ENCODE assay signal across 8 mouse cellular contexts in the genomic region with DNA sequence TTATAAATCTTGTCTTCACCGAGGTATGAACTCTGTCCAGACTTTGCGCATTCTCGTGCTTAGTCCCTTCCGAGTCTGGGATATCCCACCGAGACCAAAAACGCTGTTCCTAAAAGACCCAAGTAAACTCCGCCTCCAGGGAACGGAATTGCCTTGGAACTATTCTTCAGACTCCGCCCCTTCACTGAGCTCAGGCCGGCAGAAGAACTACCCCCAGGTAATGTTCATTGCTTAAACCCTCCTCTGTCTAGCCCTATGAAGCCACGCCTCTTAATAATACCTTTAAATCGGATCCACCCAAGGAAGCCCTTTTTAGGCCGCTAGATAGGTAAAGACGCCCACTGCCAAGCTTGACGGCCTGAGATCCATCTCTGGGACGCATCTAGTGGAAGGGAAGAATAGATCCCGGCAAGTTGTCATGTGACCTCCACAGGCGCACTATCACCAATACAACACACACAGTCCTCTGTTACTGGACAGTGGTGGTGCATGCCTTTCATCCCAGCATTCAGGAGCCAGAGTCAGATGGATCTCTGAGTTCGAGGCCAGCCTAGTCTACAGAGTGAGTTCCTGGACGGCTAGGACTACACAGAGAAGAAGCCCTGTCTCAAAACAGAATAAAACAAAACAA. TPM values are rescaled to one million over a fixed set of nuclear protein-coding genes. Genes with fewer than 3 reads are reported as not detected.
DNase-seq lines count a peak whose midpoint lies in the region; ATAC-seq and TF ChIP-seq lines count a peak whose summit lies in the region.

No protein-coding gene starts in this region.

- H3K36me3 ChIP-seq in embryonic facial prominence, embryonic 14.5 days (ENCODE audit: control insufficient read depth, insufficient read depth, low read length): no peaks in the 10 kb centered on the region
- H3K36me3 ChIP-seq in intestine, embryonic 16.5 days (ENCODE audit: control insufficient read depth, insufficient read depth, low read length): no peaks in the 10 kb centered on the region

- no peak for TF ChIP-seq CTCF in lung, adult 2 months (IDR thresholded peaks at IDR 0.05; ENCODE audit: insufficient read depth, low read length)

- peak overlapping the region; percentile 45 for H3K4me3 ChIP-seq in lung, adult 2 months (replicated peaks; ENCODE audit: extremely low read depth, low read depth, low read length)
- peak overlapping the region; percentile 60 for H3K4me3 ChIP-seq in embryonic facial prominence, embryonic 14.5 days (ENCODE audit: low read depth, low read length)
- H3K4me3 ChIP-seq in intestine, embryonic 16.5 days (ENCODE audit: low read length): peak overlapping the region; percentile 63

- no peak for TF ChIP-seq POLR2A in lung, adult 2 months (IDR thresholded peaks at IDR 0.05; ENCODE audit: borderline replicate concordance, extremely low read depth, low read depth, low read length)

- no peaks in the 10 kb centered on the region; the same call in 1 of the 2 replicates for H3K27me3 ChIP-seq in embryonic facial prominence, embryonic 14.5 days (replicated peaks; ENCODE audit: control insufficient read depth, insufficient read depth, low read length)
- H3K27me3 ChIP-seq in intestine, embryonic 16.5 days (replicated peaks; ENCODE audit: control insufficient read depth, insufficient read depth, low read length): peaks cover 16% of the 10 kb centered on the region; the same call in 1 of the 2 replicates

- H3K27ac ChIP-seq in embryonic facial prominence, embryonic 14.5 days (replicated peaks; ENCODE audit: low read depth, low read length): peak overlapping the region; percentile 96
- H3K27ac ChIP-seq in intestine, embryonic 16.5 days (ENCODE audit: low read length): peak overlapping the region; percentile 63

- H3K9me3 ChIP-seq in embryonic facial prominence, embryonic 14.5 days (ENCODE audit: control insufficient read depth, low read length): no peaks in the 10 kb centered on the region
- no peaks in the 10 kb centered on the region; the same call in 1 of the 2 replicates for H3K9me3 ChIP-seq in intestine, embryonic 16.5 days (ENCODE audit: control insufficient read depth, low read length)

- DNase-seq in lung, adult 2 months: no peak
- no peak for DNase-seq in lung, postnatal 14 days
- DNase-seq in embryonic facial prominence, embryonic 14.5 days (ENCODE audit: low spot score): peak; percentile 87
- DNase-seq in mesoderm, embryonic 11.5 days (ENCODE audit: low read depth, low spot score): peak; percentile 77
- DNase-seq in spleen, adult 12 weeks (ENCODE audit: low spot score): no peak
- DNase-seq in thymus, adult 18-20 months: no peak

- H3K4me2 ChIP-seq in embryonic facial prominence, embryonic 14.5 days (ENCODE audit: low read depth, low read length): peak overlapping the region; percentile 77
- H3K4me2 ChIP-seq in intestine, embryonic 16.5 days (ENCODE audit: low read depth, low read length): peak overlapping the region; percentile 67

- peaks cover 9% of the 10 kb centered on the region for H3K4me1 ChIP-seq in lung, adult 2 months (ENCODE audit: control insufficient read depth, insufficient read depth, low read length)
- H3K4me1 ChIP-seq in embryonic facial prominence, embryonic 14.5 days (ENCODE audit: control insufficient read depth, insufficient read depth, low read length): peaks cover 31% of the 10 kb centered on the region
- peaks cover 51% of the 10 kb centered on the region for H3K4me1 ChIP-seq in intestine, embryonic 16.5 days (ENCODE audit: control insufficient read depth, insufficient read depth, low read length)

- peak overlapping the region; percentile 41; the same call in 1 of the 2 replicates for H3K9ac ChIP-seq in embryonic facial prominence, embryonic 14.5 days (ENCODE audit: low read depth, low read length)
- H3K9ac ChIP-seq in intestine, embryonic 16.5 days (ENCODE audit: low read depth, low read length): peak overlapping the region; percentile 14

- peak; percentile 4; the same call in 1 of the 2 replicates for ATAC-seq in embryonic facial prominence, embryonic 14.5 days (ENCODE audit: low read depth)
- peak; percentile 48 for ATAC-seq in intestine, embryonic 16.5 days
- no peak for ATAC-seq in megakaryocyte-erythroid progenitor cell, adult 5-6 weeks (replicated peaks; ENCODE audit: low FRiP score, low TSS enrichment, poor library complexity, severe bottlenecking)

- WGBS in lung, adult 2 months: 6% methylated on average over 20 of the region's 20 CpGs
- WGBS in embryonic facial prominence, embryonic 14.5 days: 2% methylated on average over 20 of the region's 20 CpGs
- WGBS in intestine, embryonic 16.5 days: 3% methylated on average over 20 of the region's 20 CpGs

RNA-seq across cellular contexts. Expression of a gene that starts 4.6 kb away (rescaled TPM):
- 20.9 and 22.6 TPM in 2 replicates for polyA plus RNA-seq in lung, adult 2 months (2012; rRNA removed)
- 138 and 146 TPM in 2 replicates for polyA plus RNA-seq in embryonic facial prominence, embryonic 14.5 days (2014; fragmentation: Nextera tagmentation; extraction: Ambion mirVana)
- 42.8 and 49.6 TPM in 2 replicates for polyA plus RNA-seq in intestine, embryonic 16.5 days (2015; fragmentation: Nextera tagmentation; extraction: Ambion mirVana)
- 3.2 and 3.3 TPM in 2 replicates for total RNA-seq in megakaryocyte-erythroid progenitor cell, adult 5-6 weeks (2014; fragmentation: Nextera tagmentation)
- total RNA-seq in megakaryocyte-erythroid progenitor cell, adult 5-6 weeks (2017): 0.27 and 4.1 TPM in 2 replicates

RNA-seq across cellular contexts. Expression of a gene that starts 12.8 kb away (rescaled TPM):
- 10.7 and 11.8 TPM in 2 replicates for polyA plus RNA-seq in lung, adult 2 months (2012; rRNA removed)
- polyA plus RNA-seq in embryonic facial prominence, embryonic 14.5 days (2014; fragmentation: Nextera tagmentation; extraction: Ambion mirVana): 2.6 and 3.0 TPM in 2 replicates
- polyA plus RNA-seq in intestine, embryonic 16.5 days (2015; fragmentation: Nextera tagmentation; extraction: Ambion mirVana): 4.7 and 5.1 TPM in 2 replicates
- total RNA-seq in megakaryocyte-erythroid progenitor cell, adult 5-6 weeks (2014; fragmentation: Nextera tagmentation): 1.2 TPM in 1 of 2 replicates, not detected in the other
- total RNA-seq in megakaryocyte-erythroid progenitor cell, adult 5-6 weeks (2017): not detected in 2 replicates

RNA-seq across cellular contexts. Expression of a gene that starts 15.8 kb away (rescaled TPM):
- 154 and 165 TPM in 2 replicates for polyA plus RNA-seq in lung, adult 2 months (2012; rRNA removed)
- polyA plus RNA-seq in embryonic facial prominence, embryonic 14.5 days (2014; fragmentation: Nextera tagmentation; extraction: Ambion mirVana): 137 and 140 TPM in 2 replicates
- polyA plus RNA-seq in intestine, embryonic 16.5 days (2015; fragmentation: Nextera tagmentation; extraction: Ambion mirVana): 155 and 176 TPM in 2 replicates
- total RNA-seq in megakaryocyte-erythroid progenitor cell, adult 5-6 weeks (2014; fragmentation: Nextera tagmentation): 38.6 and 43.4 TPM in 2 replicates
- 7.5 and 13.6 TPM in 2 replicates for total RNA-seq in megakaryocyte-erythroid progenitor cell, adult 5-6 weeks (2017)

RNA-seq across cellular contexts. Expression of a gene that starts 22.2 kb away (rescaled TPM):
- 10.2 and 10.4 TPM in 2 replicates for polyA plus RNA-seq in lung, adult 2 months (2012; rRNA removed)
- 2.3 and 3.0 TPM in 2 replicates for polyA plus RNA-seq in embryonic facial prominence, embryonic 14.5 days (2014; fragmentation: Nextera tagmentation; extraction: Ambion mirVana)
- 2.5 and 2.8 TPM in 2 replicates for polyA plus RNA-seq in intestine, embryonic 16.5 days (2015; fragmentation: Nextera tagmentation; extraction: Ambion mirVana)
- 0.89 and 1.3 TPM in 2 replicates for total RNA-seq in megakaryocyte-erythroid progenitor cell, adult 5-6 weeks (2014; fragmentation: Nextera tagmentation)
- 0.66 TPM in 1 of 2 replicates, not detected in the other for total RNA-seq in megakaryocyte-erythroid progenitor cell, adult 5-6 weeks (2017)

RNA-seq across cellular contexts. Expression of a gene that starts 25.8 kb away (rescaled TPM):
- polyA plus RNA-seq in lung, adult 2 months (2012; rRNA removed): 1.2 and 1.3 TPM in 2 replicates
- polyA plus RNA-seq in embryonic facial prominence, embryonic 14.5 days (2014; fragmentation: Nextera tagmentation; extraction: Ambion mirVana): 36.0 and 45.8 TPM in 2 replicates
- 8.1 and 8.3 TPM in 2 replicates for polyA plus RNA-seq in intestine, embryonic 16.5 days (2015; fragmentation: Nextera tagmentation; extraction: Ambion mirVana)
- 0.66 TPM in 1 of 2 replicates, not detected in the other for total RNA-seq in megakaryocyte-erythroid progenitor cell, adult 5-6 weeks (2014; fragmentation: Nextera tagmentation)
- not detected in 2 replicates for total RNA-seq in megakaryocyte-erythroid progenitor cell, adult 5-6 weeks (2017)

Comparison
In these comparisons a context has a peak if more than half of its experiments do, and no peak if none do; other contexts are left out.
1. DNase-seq: peak in embryonic facial prominence, embryonic 14.5 days (single experiment) and mesoderm, embryonic 11.5 days (single experiment); none in lung, adult 2 months (single experiment), lung, postnatal 14 days (single experiment), spleen, adult 12 weeks (single experiment) and thymus, adult 18-20 months (0 of 2).
2. Peak in every context shown above with its lines, with median percentiles within 50 percentile points of each other: H3K4me3 ChIP-seq.